Mouse (Mus musculus): ENCODE measurements around the gene Scn3b.

GRCm38 (mm10) chr9:40297969-40298368, 29.0 kb downstream of the Scn3b start:
- TF ChIP-seq CTCF (conservative IDR thresholded peaks at IDR 0.05; ENCODE audit: low read length) (no peak), NANOG (IDR thresholded peaks at IDR 0.05; ENCODE audit: borderline replicate concordance, low read length) (no peak)

Measured in E14TG2a.4 (cell line).